Mouse (Mus musculus) E14TG2a.4 (cell line): ENCODE results near the gene Itpkb.

Source experiments
- CTCF ChIP-seq: conservative IDR thresholded peaks from 2 replicates; pipeline ENCODE4 v1.5.1; 2014; ENCODE audit warnings: low read length
- NANOG ChIP-seq: IDR thresholded peaks from 2 replicates; pipeline ENCODE4 v1.6.1; 2014; ENCODE audit warnings: borderline replicate concordance, low read length, mixed read lengths
- POU5F1 ChIP-seq: IDR thresholded peaks from 2 replicates; pipeline ENCODE4 v1.6.1; 2014; ENCODE audit warnings: low read length, borderline replicate concordance

GRCm38 (mm10) chr1:180329706-180330105, 579 bp upstream of the Itpkb start:
- TF ChIP-seq CTCF, result no peak
- TF ChIP-seq POU5F1, result no peak
- TF ChIP-seq NANOG, result no peak
